Mouse (Mus musculus): ENCODE results near the gene Cachd1. TPM values are rescaled to one million over a fixed set of nuclear protein-coding genes. Genes with fewer than 3 reads are reported as not detected.

Gene Cachd1
- polyA plus RNA-seq, 1 experiment from 2014 or later: 52.5 TPM

DNA sequence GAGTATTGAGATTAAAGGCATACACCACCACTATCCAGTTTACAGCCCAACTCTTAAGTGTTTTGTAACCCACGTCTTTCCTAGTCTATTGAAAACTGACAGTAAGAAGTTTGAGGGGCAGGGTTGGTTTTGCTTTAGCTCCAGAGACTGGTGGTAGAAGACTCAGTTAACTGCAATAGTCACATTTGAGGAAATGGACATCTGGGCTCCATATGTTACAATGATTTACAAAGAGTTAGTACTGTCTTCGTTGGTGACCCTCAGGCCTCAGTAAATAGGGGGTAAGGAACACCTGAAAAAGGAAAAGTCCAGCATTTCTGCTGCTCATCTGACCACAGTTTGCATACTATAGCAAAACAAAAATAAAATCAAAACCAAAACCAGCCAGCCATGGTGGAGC is 150.6 kb downstream of the Cachd1 start:
- Histone ChIP-seq H3K4me2 (no peak overlapping the region), H3K9ac (no peak overlapping the region), H3K9me3 (no peaks in the 10 kb centered on the region), H3K4me1 (peaks cover 48% of the 10 kb centered on the region), H3K27me3 (no peaks in the 10 kb centered on the region), H3K27ac (peak overlapping the region; percentile 48; the same call in 1 of the 2 replicates), H3K36me3 (peaks cover 12% of the 10 kb centered on the region), H3K4me3 (no peak overlapping the region)
- no peak for ATAC-seq (ENCODE audit: insufficient number of reproducible peaks, insufficient read depth, low FRiP score, low TSS enrichment, low read depth)
- 23% methylated on average over 2 of the region's 2 CpGs for WGBS

DNA sequence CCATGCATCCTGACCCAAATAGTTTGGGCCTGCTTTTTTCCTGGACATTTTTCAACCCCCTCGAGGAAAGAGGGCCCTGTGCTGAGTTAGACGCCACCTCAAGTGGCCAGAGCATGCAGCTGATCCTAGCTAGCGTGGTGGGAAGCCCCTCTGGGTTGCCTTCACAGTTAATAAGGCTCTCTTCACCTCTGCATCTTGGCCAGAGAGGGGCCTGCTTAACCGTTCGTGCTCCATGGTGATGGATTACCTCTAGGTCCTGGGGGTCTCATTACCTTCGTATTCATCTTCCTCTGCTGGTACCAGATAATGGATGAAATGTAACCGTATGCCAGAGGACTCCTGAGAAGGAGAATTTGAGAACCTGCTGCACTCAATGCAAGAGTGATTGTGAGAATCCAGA is 167.2 kb downstream of the Cachd1 start:
- Histone ChIP-seq H3K36me3 (peaks cover 13% of the 10 kb centered on the region), H3K9me3 (no peaks in the 10 kb centered on the region), H3K4me2 (no peak overlapping the region), H3K4me1 (peaks cover 53% of the 10 kb centered on the region), H3K4me3 (no peak overlapping the region), H3K9ac (no peak overlapping the region), H3K27ac (peak overlapping the region; percentile 22; the same call in 1 of the 2 replicates), H3K27me3 (no peaks in the 10 kb centered on the region)
- WGBS: 66% methylated on average over 7 of the region's 7 CpGs
- ATAC-seq (ENCODE audit: insufficient number of reproducible peaks, insufficient read depth, low FRiP score, low TSS enrichment, low read depth): no peak

DNA sequence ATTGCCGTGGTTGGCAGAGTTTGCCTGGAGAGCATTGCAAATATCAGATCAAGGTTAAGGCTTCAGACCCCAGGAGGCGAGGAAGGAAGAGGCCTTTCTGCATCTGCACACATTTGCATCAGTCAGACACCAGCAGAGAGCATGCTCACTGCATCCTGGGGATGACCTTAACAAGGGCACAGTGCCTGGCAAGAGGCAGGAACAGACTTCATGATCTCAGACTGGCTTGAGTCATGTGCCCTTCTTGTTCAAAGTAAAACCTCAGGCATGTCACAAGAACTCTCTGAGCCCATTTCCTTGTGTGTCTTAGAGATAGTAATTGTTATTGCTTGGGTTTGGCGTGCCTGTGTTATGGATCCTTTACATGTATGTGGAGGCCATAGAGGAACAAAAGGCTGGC is 167.8 kb downstream of the Cachd1 start:
- Histone ChIP-seq H3K36me3 (peaks cover 10% of the 10 kb centered on the region), H3K27ac (peak overlapping the region; percentile 55; the same call in 1 of the 2 replicates), H3K27me3 (no peaks in the 10 kb centered on the region), H3K4me3 (no peak overlapping the region), H3K9ac (no peak overlapping the region), H3K4me1 (peaks cover 58% of the 10 kb centered on the region), H3K4me2 (no peak overlapping the region), H3K9me3 (no peaks in the 10 kb centered on the region)
- WGBS: 51% methylated on average over 3 of the region's 3 CpGs
- ATAC-seq (ENCODE audit: insufficient number of reproducible peaks, insufficient read depth, low FRiP score, low TSS enrichment, low read depth): no peak

DNA sequence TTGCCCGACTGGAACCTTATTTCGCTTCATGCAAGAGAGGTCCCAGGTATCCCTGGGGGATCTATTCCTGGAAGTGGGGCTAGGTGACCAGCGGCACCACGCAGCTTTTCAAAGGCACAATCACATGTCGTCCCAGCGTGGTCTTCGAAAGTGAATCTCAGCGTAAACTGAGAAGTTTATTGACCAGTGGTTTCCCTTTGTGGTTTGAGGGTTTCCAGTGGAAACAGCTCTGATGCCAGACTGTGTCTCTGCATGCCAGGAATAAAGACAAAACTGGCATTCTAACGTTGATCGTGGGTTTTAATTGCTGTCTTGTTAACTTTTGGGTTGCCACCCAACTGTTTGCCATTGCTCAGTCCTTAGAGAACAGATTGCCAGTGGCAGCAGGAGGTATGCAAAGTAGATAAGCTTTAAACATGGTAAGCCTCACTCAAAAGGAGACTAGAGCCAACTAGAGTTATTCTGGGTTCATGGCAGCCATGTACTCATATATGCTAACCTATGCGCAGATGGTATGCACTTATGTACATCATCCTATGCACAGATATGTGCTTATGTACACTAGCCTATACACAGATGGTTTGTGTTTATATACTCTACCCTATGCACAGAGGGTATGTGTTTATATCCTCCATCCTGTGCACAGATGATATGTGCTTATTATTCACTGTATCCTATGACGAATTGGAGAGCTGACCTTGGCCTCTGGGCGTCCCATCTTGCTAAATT is 168.9 kb downstream of the Cachd1 start:
- ATAC-seq (ENCODE audit: insufficient number of reproducible peaks, insufficient read depth, low FRiP score, low TSS enrichment, low read depth): no peak
- Histone ChIP-seq H3K36me3 (peaks cover 7% of the 10 kb centered on the region; the same call in 1 of the 2 replicates), H3K9me3 (no peaks in the 10 kb centered on the region), H3K27ac (peak overlapping the region; percentile 55), H3K4me3 (no peak overlapping the region), H3K9ac (no peak overlapping the region), H3K4me2 (peak overlapping the region; percentile 7; the same call in 1 of the 2 replicates), H3K4me1 (peaks cover 69% of the 10 kb centered on the region), H3K27me3 (no peaks in the 10 kb centered on the region)
- WGBS: 58% methylated on average over 13 of the region's 13 CpGs

DNA sequence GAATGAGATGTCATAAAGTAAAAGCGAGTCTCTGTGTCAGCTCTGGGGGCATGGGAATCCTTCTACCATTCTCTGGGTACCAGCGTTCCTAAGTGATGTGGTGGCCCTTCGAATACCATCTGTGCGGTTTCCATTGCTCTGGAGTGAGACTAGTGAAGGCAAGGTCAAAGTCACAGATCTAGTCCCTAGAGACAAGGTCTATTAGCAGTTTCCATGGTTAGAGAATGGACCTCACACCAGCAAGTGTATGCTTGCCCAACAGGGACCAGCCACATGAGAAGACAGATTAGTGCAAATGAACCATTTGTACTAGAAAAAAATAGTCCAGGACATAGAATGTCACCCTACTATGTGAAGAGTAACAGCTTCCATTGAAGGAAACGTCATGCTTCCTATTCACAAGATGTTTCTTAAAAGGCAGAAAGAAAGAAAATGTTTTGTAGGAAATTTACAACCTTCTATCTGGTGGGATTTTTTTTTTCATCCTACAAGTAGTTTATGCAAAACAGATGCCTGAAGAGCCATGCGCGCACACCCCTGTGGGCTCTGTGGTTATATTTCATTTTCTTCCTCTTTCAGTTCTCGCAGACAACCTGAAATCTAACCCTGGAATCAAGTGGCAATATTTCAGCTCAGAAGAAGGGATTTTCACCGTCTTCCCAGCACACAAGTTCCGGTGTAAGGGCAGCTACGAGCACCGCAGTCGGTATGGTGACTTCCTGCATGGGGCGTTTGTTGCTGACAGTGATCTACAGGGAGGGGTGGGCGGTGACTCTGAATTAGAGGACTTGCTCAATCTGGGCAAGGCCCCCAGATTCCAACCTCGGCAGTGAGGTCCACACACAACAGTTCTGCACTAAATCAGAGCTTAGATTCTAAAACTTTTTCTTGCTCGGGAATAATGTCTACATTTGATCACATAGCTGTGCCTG is 172.3 kb downstream of the Cachd1 start:
- peak overlapping the region; percentile 44 for H3K4me2 ChIP-seq
- no peaks in the 10 kb centered on the region for H3K9me3 ChIP-seq
- peaks cover 85% of the 10 kb centered on the region for H3K4me1 ChIP-seq
- WGBS: 39% methylated on average over 17 of the region's 17 CpGs
- peak overlapping the region; percentile 19; the same call in 1 of the 2 replicates for H3K4me3 ChIP-seq
- peak overlapping the region; percentile 77 for H3K27ac ChIP-seq
- peaks cover 21% of the 10 kb centered on the region for H3K36me3 ChIP-seq
- H3K27me3 ChIP-seq: no peaks in the 10 kb centered on the region
- H3K9ac ChIP-seq: no peak overlapping the region
- no peak for ATAC-seq (ENCODE audit: insufficient number of reproducible peaks, insufficient read depth, low FRiP score, low TSS enrichment, low read depth)

DNA sequence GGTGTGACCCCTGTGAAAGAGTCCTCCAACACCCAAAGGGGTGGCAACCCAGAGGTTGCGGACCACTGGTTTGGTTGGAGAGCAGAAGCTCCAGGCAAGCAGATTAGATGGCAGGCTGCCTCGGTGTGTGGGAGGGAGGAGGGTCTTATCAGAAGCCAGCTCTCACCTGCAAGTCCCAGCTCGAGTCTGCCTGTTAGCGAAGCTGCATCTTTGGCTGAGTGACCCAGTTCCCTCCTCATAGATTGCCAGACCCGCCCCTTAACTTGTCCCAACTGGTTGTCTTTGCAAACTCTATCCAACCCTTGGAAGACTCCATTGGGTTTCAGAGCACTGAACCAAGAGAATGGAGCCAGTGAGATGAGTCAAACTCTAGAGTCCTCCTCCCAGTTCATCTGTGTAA is 173.8 kb downstream of the Cachd1 start:
- no peak; the same call in 1 of the 2 replicates for ATAC-seq (ENCODE audit: insufficient number of reproducible peaks, insufficient read depth, low FRiP score, low TSS enrichment, low read depth)
- H3K36me3 ChIP-seq: peaks cover 36% of the 10 kb centered on the region
- H3K4me1 ChIP-seq: peaks cover 70% of the 10 kb centered on the region
- no peak overlapping the region for H3K4me2 ChIP-seq
- H3K27me3 ChIP-seq: no peaks in the 10 kb centered on the region
- peak overlapping the region; percentile 75; the same call in 1 of the 2 replicates for H3K27ac ChIP-seq
- 86% methylated on average over 5 of the region's 5 CpGs for WGBS
- H3K9me3 ChIP-seq: no peaks in the 10 kb centered on the region
- H3K9ac ChIP-seq: no peak overlapping the region
- no peak overlapping the region for H3K4me3 ChIP-seq

DNA sequence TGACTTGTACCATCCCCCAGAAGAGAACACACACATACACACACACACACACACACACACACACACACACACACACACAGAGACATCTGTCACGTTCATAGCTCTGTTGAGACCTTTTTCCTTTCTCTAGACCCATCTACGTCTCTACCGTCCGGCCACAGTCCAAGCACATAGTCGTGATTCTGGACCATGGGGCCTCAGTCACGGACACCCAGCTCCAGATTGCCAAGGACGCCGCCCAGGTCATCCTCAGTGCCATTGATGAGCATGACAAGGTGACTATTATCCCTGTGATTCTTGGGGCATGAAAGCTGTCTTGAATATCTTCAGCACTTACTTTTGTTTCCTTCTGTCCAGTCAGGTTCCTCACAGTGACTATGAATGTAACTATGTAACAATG is 175.4 kb downstream of the Cachd1 start:
- ATAC-seq (ENCODE audit: insufficient number of reproducible peaks, insufficient read depth, low FRiP score, low TSS enrichment, low read depth): no peak

DNA sequence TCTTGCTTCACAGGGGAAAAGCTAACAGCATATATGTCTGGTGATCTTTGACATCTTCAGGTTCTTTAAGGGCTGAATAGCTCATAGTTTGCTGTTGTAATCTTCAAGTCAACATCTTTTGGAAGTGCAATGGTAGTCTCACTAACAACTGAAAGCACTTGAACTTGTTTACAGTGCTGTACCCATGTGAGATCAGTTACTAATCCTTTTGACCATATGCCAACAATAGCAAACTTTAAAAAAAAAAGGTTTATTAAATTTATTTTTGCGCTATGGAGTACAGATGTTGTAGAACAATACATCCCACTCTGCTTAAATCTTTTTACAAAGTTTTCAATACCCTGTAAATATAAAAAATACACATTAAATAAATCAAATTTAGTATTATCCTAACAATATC is 186.9 kb downstream of the Cachd1 start:
- Histone ChIP-seq H3K36me3 (peaks cover 70% of the 10 kb centered on the region), H3K4me2 (no peak overlapping the region), H3K4me3 (no peak overlapping the region), H3K27me3 (no peaks in the 10 kb centered on the region), H3K9ac (no peak overlapping the region), H3K27ac (peak overlapping the region; percentile 72; the same call in 1 of the 2 replicates), H3K9me3 (no peaks in the 10 kb centered on the region), H3K4me1 (peaks cover 39% of the 10 kb centered on the region)
- 37% methylated on average over 1 of the region's 1 CpGs for WGBS
- no peak for ATAC-seq (ENCODE audit: insufficient number of reproducible peaks, insufficient read depth, low FRiP score, low TSS enrichment, low read depth)

More for the DNA sequence above, 175.4 kb downstream of the Cachd1 start:
- H3K36me3 ChIP-seq: peaks cover 48% of the 10 kb centered on the region
- peak overlapping the region; percentile 0; the same call in 1 of the 2 replicates for H3K27ac ChIP-seq
- H3K4me3 ChIP-seq: no peak overlapping the region
- H3K9ac ChIP-seq: no peak overlapping the region
- no peaks in the 10 kb centered on the region for H3K27me3 ChIP-seq
- WGBS: 91% methylated on average over 8 of the region's 8 CpGs
- H3K4me2 ChIP-seq: no peak overlapping the region
- H3K9me3 ChIP-seq: no peaks in the 10 kb centered on the region
- peaks cover 56% of the 10 kb centered on the region for H3K4me1 ChIP-seq

DNA sequence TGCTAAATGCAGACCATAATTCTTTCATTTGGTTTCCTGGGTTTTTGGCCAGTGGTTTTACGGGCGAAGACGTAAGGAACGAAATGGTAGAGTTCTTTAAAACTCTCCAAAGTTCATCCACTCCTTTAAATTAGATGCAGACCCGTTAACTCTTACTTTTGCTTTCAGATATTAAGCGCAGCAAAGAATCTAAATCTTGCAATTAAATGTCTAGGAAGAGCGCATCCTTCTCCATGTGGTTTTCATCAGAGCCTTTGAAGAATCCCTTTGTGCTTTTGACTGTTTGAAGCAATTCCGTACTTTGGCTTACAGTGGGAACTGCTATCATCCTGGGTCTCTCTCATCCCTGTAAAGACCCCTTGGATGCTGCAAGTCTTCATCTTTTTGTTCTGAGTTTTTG is 187.3 kb downstream of the Cachd1 start:
- H3K9me3 ChIP-seq: no peaks in the 10 kb centered on the region
- no peak overlapping the region for H3K4me3 ChIP-seq
- H3K9ac ChIP-seq: no peak overlapping the region
- WGBS: 31% methylated on average over 8 of the region's 8 CpGs
- peaks cover 41% of the 10 kb centered on the region for H3K4me1 ChIP-seq
- 0 out of 2 replicates have a peak overlapping the region, but pooled peaks have one; percentile 7 for H3K4me2 ChIP-seq
- no peak for ATAC-seq (ENCODE audit: insufficient number of reproducible peaks, insufficient read depth, low FRiP score, low TSS enrichment, low read depth)
- H3K27me3 ChIP-seq: no peaks in the 10 kb centered on the region
- H3K27ac ChIP-seq: peak overlapping the region; percentile 84
- peaks cover 66% of the 10 kb centered on the region for H3K36me3 ChIP-seq

DNA sequence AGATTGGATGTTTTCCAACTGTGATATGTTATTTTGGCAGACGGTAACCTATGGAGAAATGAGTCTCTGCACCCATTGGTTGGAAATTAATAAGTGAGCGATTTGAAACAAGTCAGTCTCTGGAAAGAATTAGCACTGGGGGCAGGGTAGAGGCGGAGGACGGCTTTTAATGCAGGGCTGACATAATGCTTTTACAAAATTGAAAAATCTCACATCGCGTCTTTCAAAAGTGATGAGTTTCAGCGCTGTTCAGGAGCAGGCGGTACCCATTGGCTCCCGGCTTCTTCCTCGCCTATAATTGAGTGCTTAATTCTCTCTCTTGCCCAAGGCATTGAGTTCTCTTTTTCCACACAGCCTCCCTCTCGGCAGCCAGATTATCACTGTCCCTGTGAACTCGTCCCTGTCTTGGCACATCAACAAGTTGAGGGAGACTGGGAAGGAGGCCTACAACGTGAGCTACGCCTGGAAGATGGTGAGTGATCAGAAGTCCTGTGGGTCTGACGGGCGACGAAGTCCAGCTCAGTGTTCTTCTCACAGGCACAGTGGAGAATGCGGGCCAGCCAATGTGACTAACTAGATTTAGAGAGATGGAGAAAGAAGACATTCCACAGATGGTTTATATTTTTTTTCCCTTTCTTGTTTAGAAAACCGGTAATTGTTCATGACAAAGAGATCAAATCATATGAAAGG is 191.4 kb downstream of the Cachd1 start:
- peak overlapping the region; percentile 83 for H3K27ac ChIP-seq
- no peak overlapping the region for H3K9ac ChIP-seq
- H3K9me3 ChIP-seq: no peaks in the 10 kb centered on the region
- 17% methylated on average over 19 of the region's 19 CpGs for WGBS
- peaks cover 37% of the 10 kb centered on the region for H3K4me1 ChIP-seq
- H3K36me3 ChIP-seq: peaks cover 64% of the 10 kb centered on the region
- peak; percentile 57; the same call in 1 of the 2 replicates for ATAC-seq (ENCODE audit: insufficient number of reproducible peaks, insufficient read depth, low FRiP score, low TSS enrichment, low read depth)
- no peak overlapping the region for H3K4me3 ChIP-seq
- H3K4me2 ChIP-seq: peak overlapping the region; percentile 40
- H3K27me3 ChIP-seq: no peaks in the 10 kb centered on the region

All from embryonic facial prominence, embryonic 13.5 days (tissue).